Mouse (Mus musculus) forebrain, embryonic 15.5 days (tissue): ENCODE measurements around the gene Prok2. TPM values are rescaled to one million over a fixed set of nuclear protein-coding genes. Genes with fewer than 3 reads are reported as not detected.

Experiments
- ATAC-seq: fragments of 200-750 bp; cut with Nextera tagmentation; replicated peaks from 2 replicates; pipeline ENCODE4 v1.8.0; 2017; ENCODE audit warnings: mild to moderate bottlenecking, moderate TSS enrichment, moderate library complexity
- H3K27ac ChIP-seq: fragments of 300-500 bp; sonication (generic); replicated peaks from 2 replicates; pipeline ENCODE4 v1.5.1; 2015; ENCODE audit warnings: mild to moderate bottlenecking, inconsistent platforms
- H3K27me3 ChIP-seq: fragments of 300-500 bp; sonication (generic); 2 replicates; pipeline ENCODE4 v1.6.1; 2015; ENCODE audit warnings: inconsistent platforms
- H3K36me3 ChIP-seq: fragments of 300-500 bp; sonication (generic); 2 replicates; pipeline ENCODE4 v1.6.1; 2015; ENCODE audit warnings: mild to moderate bottlenecking, inconsistent platforms
- H3K4me1 ChIP-seq: fragments of 300-500 bp; sonication (generic); 2 replicates; pipeline ENCODE4 v1.6.1; 2015; ENCODE audit warnings: inconsistent platforms
- H3K4me2 ChIP-seq: fragments of 300-500 bp; sonication (generic); replicated peaks from 2 replicates; pipeline ENCODE4 v1.6.1; 2015; ENCODE audit warnings: mild to moderate bottlenecking, inconsistent platforms
- H3K4me3 ChIP-seq: fragments of 300-500 bp; sonication (generic); 2 replicates; pipeline ENCODE4 v1.5.1; 2015; ENCODE audit warnings: mild to moderate bottlenecking, inconsistent platforms
- H3K9ac ChIP-seq: fragments of 300-500 bp; sonication (generic); replicated peaks from 2 replicates; pipeline ENCODE4 v1.6.1; 2015; ENCODE audit warnings: mild to moderate bottlenecking, inconsistent platforms
- H3K9me3 ChIP-seq: fragments of 300-500 bp; sonication (generic); 2 replicates; pipeline ENCODE4 v1.6.1; 2016; ENCODE audit warnings: inconsistent platforms
- WGBS: fragments of 180-500 bp; shearing (Covaris S2); methylation state at CpG from one replicate; pipeline ENCODE4 v1.1.7; 2015; ENCODE audit warnings: mixed read lengths; 5-methylcytosine and 5-hydroxymethylcytosine counted together
- polyA plus RNA-seq: library from polyadenylated mRNA; unstranded; fragments of >200 nt; fragmentation: Nextera tagmentation; extraction: Ambion mirVana; gene quantifications from 2 replicates; pipeline ENCODE4 v1.2.1, GENCODE M21; 2015

Gene Prok2
- polyA plus RNA-seq, 1 experiment from 2014 or later = 2.4 TPM

DNA sequence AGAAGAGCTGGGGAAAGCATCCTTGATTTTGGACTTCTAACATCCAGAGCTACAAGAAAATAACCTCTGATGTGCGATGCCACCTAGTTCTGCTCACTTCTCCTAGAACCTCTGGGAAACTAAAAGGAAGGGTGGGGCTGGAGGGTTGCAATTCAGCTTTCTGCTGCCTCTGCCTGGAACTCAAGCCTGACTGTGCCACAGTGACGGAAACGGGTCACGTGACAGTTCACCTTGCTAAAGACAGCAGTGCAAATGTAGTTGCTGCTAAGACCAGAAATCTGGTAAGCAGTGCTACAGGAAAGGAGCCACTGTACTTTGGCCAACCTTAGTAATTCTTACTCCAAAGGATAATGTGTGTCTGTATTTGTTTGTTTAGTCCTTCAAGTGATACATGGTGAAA lies 3.7 kb upstream of the Prok2 start:
- Histone ChIP-seq H3K27me3 (peaks cover 27% of the 10 kb centered on the region), H3K9ac (no peak overlapping the region)
- 93% methylated on average over 4 of the region's 4 CpGs for WGBS

DNA sequence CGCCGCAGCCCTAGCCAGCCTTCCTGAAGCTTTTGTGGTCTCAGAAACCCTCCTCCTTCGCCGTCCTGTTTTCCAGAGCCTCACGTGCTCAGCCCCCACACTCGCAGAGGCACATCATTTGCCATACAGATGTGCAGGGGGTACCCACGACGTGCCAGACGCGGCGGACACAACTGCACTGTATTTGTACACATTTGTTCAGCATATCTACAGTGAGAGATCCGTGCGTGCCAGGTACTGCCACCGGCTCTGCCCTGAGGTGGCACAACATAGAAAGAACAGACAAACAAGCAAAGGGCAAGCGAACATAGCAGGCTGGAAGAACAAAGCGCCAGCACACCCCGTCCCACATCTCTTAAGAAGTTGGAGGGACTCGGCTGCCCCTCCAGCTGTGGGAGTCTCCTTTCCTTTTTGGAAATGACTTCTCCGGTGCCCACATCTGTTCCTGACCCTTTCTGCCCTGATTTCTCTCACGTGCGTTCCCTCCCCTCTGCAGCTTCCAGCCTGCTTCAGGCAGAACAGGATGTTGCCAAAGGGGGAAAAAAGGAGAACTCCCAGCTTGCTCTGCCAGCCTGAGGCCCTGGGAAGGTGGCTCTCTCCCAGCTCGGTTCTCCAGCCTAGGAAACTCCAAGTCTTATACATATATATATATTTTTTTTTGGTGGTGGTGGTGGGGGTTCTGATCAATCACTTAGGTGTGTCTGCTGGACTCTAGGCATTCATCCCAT lies 548 bp upstream of the Prok2 start:
- peak; percentile 66 for ATAC-seq
- H3K27me3 ChIP-seq = peaks cover 29% of the 10 kb centered on the region
- H3K27ac ChIP-seq = no peak overlapping the region
- WGBS = 1% methylated on average over 22 of the region's 22 CpGs
- H3K4me1 ChIP-seq = peaks cover 19% of the 10 kb centered on the region
- peak overlapping the region; percentile 50 for H3K9ac ChIP-seq
- peak overlapping the region; percentile 100 for H3K4me2 ChIP-seq
- peak overlapping the region; percentile 55 for H3K4me3 ChIP-seq
- no peaks in the 10 kb centered on the region for H3K36me3 ChIP-seq
- H3K9me3 ChIP-seq = no peaks in the 10 kb centered on the region

More for the DNA sequence above, 3.7 kb upstream of the Prok2 start:
- ATAC-seq = no peak
- no peaks in the 10 kb centered on the region for H3K36me3 ChIP-seq
- H3K4me2 ChIP-seq = no peak overlapping the region
- no peak overlapping the region for H3K27ac ChIP-seq
- H3K4me1 ChIP-seq = peaks cover 19% of the 10 kb centered on the region
- no peak overlapping the region for H3K4me3 ChIP-seq
- no peaks in the 10 kb centered on the region for H3K9me3 ChIP-seq

DNA sequence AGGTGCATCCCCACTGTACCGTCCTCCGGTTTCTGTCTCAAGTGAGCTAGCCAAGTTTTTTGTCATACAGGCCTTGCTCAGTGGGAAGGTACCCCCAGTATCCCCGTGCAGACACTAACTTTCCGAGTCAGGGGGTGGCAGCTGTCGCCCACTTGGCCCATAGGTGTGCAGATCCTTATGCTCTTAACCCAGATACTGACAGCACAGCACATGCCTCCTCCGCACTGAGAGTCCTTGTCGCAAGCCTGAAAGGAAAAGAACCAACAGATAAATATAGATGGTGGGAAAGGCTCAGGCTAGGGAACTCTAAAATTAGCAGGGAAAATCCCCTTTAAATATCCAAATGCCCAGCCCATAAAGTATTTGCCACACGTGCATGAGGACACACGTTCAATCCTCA lies 3.8 kb downstream of the Prok2 start:
- H3K36me3 ChIP-seq = no peaks in the 10 kb centered on the region
- H3K9me3 ChIP-seq = no peaks in the 10 kb centered on the region
- no peak overlapping the region for H3K27ac ChIP-seq
- H3K4me1 ChIP-seq = peaks cover 19% of the 10 kb centered on the region
- no peak overlapping the region for H3K9ac ChIP-seq
- 90% methylated on average over 9 of the region's 9 CpGs for WGBS
- H3K27me3 ChIP-seq = peaks cover 20% of the 10 kb centered on the region
- ATAC-seq = no peak
- H3K4me2 ChIP-seq = no peak overlapping the region
- H3K4me3 ChIP-seq = no peak overlapping the region

DNA sequence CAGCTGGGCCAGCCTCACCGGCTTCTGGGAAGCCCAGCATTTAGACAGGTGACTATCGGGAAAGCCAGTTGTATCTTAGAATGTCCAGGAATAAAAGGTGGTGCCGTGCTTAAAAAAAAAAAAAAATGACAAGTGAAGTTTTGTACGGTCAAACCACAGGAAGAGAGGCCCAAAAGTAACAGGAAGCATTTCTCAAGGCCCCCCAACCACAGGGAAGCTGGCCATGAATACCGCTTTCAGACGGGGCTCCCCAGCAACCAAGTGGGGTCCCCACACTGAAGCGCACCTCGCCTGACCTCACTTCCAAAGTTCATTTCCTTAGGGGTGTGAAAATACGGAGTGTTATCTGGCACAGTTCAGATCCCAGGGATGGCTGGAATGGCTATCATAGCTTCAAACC lies 5.2 kb downstream of the Prok2 start:
- peaks cover 7% of the 10 kb centered on the region for H3K4me1 ChIP-seq
- ATAC-seq = no peak
- H3K9ac ChIP-seq = no peak overlapping the region
- H3K4me2 ChIP-seq = no peak overlapping the region
- no peak overlapping the region for H3K27ac ChIP-seq
- H3K9me3 ChIP-seq = no peaks in the 10 kb centered on the region
- no peaks in the 10 kb centered on the region for H3K36me3 ChIP-seq
- no peak overlapping the region for H3K4me3 ChIP-seq
- 88% methylated on average over 9 of the region's 9 CpGs for WGBS
- H3K27me3 ChIP-seq = peaks cover 13% of the 10 kb centered on the region

DNA sequence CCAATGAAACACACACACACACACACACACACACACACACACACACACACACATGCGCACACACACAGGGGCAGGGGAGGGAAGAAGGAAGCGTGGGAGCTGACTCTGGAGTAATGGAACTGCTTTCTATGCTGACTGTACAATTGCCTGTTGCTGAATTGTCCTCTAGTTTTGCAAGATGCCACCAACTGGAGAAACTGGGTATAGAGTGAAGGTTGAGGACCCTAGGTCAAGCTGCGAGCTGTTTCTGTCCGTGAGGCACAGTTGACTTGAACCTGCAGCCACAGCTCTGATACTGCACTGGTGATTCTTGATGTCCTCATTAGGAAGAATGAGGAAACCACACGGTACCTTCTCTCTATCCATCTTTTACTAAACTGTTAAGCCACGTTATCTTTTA lies 10.3 kb downstream of the Prok2 start:
- ATAC-seq = no peak
- H3K4me3 ChIP-seq = no peak overlapping the region
- H3K27me3 ChIP-seq = no peaks in the 10 kb centered on the region
- H3K9ac ChIP-seq = no peak overlapping the region
- H3K9me3 ChIP-seq = no peaks in the 10 kb centered on the region
- no peak overlapping the region for H3K27ac ChIP-seq
- H3K4me1 ChIP-seq = no peaks in the 10 kb centered on the region
- H3K4me2 ChIP-seq = no peak overlapping the region
- no peaks in the 10 kb centered on the region for H3K36me3 ChIP-seq
- WGBS = 77% methylated on average over 5 of the region's 6 CpGs

DNA sequence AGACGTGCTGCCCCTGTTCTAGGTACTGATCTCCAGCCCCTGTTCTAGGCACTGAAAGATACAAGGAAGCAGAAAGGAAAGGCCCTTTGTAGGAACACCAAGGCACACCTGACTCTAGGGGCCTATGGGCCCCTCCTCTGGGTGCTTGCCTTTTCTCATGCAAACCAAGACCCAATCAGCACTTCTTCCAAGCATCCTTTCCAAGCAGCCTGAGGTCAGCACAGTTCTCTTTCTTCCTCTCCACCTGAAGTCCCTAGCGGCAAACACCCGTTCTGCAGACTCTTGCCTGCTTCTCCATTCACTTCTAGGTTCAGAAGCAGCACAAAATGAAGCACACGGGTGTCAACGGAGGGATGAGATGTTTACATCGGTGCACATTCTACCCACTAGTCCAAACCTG lies 11.0 kb downstream of the Prok2 start:
- no peaks in the 10 kb centered on the region for H3K27me3 ChIP-seq
- H3K9ac ChIP-seq = no peak overlapping the region
- no peaks in the 10 kb centered on the region for H3K4me1 ChIP-seq
- 63% methylated on average over 6 of the region's 6 CpGs for WGBS
- H3K27ac ChIP-seq = no peak overlapping the region
- ATAC-seq = no peak
- H3K36me3 ChIP-seq = no peaks in the 10 kb centered on the region
- no peaks in the 10 kb centered on the region for H3K9me3 ChIP-seq
- H3K4me3 ChIP-seq = no peak overlapping the region
- H3K4me2 ChIP-seq = no peak overlapping the region

DNA sequence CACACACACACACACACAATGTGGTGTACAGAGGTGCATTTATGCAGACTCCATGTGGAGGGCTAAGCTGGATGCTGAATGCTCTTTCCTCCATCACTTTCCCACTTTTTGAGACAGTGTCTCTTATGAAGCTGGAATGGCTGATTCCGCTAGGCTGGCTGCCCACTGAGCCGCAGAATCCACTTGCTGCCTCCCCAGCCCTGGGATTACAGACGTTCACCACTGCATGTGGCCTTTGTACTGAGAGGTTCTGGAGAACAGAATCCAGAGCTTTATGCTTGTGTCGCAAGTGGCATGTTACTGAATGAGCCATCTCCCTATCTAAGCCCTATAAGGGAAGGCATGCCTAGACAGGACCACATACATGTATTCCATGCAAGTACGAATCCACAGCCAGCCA lies 12.9 kb downstream of the Prok2 start:
- Histone ChIP-seq H3K9ac (no peak overlapping the region), H3K9me3 (no peaks in the 10 kb centered on the region), H3K27me3 (no peaks in the 10 kb centered on the region), H3K4me3 (no peak overlapping the region), H3K36me3 (no peaks in the 10 kb centered on the region), H3K27ac (no peak overlapping the region), H3K4me1 (no peaks in the 10 kb centered on the region), H3K4me2 (no peak overlapping the region)
- WGBS = 66% methylated on average over 5 of the region's 5 CpGs
- no peak for ATAC-seq

DNA sequence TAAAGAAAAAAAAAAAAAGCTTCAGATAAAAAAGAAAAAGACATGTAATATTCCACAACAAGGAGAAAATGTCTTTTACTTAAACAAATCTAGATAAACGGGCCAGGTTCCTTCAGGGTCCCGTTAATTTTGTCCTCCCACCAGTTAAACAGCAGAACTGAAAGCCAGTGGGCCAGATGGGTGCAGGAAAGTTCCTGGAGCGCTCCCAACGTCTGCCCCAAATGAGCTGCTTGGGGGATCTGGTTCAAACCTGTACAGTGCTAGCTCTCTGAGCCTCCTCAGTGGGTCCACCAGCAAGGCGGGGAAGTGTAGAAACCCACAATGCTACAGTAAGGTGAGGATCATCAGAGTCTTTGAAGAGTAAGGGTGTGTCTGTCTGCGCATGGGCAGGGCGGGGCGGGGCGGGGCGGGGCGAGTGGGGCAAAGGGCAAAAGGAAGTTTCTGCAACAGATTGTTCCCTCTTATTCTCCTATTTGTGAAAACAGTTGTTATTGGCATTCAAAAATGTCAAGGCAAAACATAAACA lies 14.6 kb downstream of the Prok2 start:
- H3K4me3 ChIP-seq = no peak overlapping the region
- H3K9me3 ChIP-seq = no peaks in the 10 kb centered on the region
- no peak overlapping the region for H3K4me2 ChIP-seq
- no peaks in the 10 kb centered on the region for H3K27me3 ChIP-seq
- no peak overlapping the region for H3K27ac ChIP-seq
- 75% methylated on average over 11 of the region's 11 CpGs for WGBS
- no peak overlapping the region for H3K9ac ChIP-seq
- no peaks in the 10 kb centered on the region for H3K36me3 ChIP-seq
- no peaks in the 10 kb centered on the region for H3K4me1 ChIP-seq
- ATAC-seq = no peak

DNA sequence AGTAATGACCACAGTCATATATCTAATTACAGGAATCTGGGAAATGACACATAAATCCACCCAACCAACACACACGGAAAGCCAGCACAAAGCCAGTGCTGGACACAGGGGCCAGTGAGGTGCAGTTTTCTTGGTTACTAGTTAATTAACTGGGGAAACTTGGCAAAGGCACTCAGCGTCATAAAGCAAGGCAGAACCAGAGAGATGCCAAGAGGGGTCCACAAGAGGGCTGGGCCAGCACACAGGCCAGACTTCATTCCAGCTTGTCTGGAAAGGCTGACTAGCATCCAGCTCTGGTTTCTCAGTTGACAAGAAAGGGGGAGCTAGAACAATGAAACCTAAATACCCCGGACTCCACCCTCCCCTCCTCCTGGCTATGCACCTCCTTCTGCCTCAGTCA lies 25.7 kb downstream of the Prok2 start:
- no peaks in the 10 kb centered on the region for H3K27me3 ChIP-seq
- ATAC-seq = peak; percentile 56
- no peak overlapping the region for H3K4me2 ChIP-seq
- no peak overlapping the region for H3K4me3 ChIP-seq
- H3K27ac ChIP-seq = no peak overlapping the region
- WGBS = 37% methylated on average over 3 of the region's 3 CpGs
- H3K4me1 ChIP-seq = peaks cover 11% of the 10 kb centered on the region
- no peaks in the 10 kb centered on the region for H3K9me3 ChIP-seq
- H3K9ac ChIP-seq = no peak overlapping the region
- no peaks in the 10 kb centered on the region for H3K36me3 ChIP-seq

DNA sequence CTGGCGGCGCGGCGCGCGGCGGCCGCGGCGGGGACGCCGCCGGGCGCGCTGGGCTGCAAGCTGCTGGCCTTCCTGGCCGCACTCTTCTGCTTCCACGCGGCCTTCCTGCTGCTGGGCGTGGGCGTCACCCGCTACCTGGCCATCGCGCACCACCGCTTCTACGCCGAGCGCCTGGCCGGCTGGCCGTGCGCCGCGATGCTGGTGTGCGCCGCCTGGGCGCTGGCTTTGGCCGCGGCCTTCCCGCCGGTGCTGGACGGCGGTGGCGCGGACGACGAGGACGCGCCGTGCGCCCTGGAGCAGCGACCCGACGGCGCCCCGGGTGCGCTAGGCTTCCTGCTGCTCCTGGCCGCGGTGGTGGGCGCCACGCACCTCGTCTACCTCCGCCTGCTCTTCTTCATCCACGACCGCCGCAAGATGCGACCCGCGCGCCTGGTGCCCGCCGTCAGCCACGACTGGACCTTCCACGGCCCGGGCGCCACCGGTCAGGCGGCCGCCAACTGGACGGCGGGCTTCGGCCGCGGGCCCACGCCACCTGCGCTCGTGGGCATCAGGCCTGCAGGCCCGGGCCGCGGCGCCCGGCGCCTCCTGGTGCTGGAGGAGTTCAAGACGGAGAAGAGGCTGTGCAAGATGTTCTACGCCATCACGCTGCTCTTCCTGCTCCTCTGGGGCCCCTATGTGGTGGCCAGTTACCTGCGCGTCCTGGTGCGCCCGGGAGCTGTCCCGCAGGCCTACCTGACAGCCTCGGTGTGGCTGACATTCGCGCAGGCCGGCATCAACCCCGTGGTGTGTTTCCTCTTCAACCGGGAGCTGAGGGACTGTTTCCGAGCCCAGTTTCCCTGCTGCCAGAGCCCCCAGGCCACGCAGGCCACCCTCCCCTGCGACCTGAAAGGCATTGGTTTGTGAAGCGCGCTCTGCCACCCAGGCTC lies 33.0 kb downstream of the Prok2 start:
- Histone ChIP-seq H3K27me3 (peaks cover 10% of the 10 kb centered on the region; the same call in 1 of the 2 replicates), H3K9me3 (no peaks in the 10 kb centered on the region), H3K36me3 (no peaks in the 10 kb centered on the region), H3K4me2 (peak overlapping the region; percentile 87), H3K4me3 (peak overlapping the region; percentile 61), H3K9ac (peak overlapping the region; percentile 78), H3K4me1 (peaks cover 29% of the 10 kb centered on the region), H3K27ac (peak overlapping the region; percentile 88)
- 0 out of 2 replicates have a peak, but pooled peaks have one; percentile 17 for ATAC-seq
- WGBS = under 1% methylated on average over 105 of the region's 110 CpGs

DNA sequence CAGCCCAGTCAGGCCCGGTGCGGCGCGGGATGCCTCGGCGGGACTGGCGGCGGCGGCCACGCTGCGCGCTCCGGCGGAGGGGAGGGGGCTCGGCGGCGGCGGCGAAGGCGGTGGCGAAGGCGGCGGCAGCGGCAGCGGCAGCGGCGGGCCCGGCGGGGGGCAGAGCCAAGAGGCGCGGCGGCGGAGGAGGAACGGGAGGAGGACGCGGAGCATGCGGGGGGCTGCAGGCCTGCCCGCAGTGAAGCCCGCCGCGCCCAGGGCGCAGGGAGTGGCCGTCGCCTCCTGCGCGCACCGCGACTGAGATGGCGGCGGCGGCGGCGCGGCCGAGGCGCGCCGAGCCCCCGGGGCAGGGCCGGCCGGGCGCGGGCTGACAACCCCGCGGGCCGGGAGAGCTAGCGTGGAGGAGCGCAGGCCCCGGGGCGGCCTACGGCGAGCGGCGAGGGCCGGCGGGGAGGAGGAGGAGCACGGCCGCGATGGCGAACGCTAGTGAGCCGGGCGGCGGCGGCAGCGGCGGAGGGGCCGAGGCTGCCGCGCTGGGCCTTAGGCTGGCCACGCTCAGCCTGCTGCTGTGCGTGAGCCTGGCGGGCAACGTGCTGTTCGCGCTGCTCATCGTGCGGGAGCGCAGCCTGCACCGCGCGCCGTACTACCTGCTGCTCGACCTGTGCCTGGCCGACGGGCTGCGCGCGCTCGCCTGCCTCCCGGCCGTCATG lies 33.8 kb downstream of the Prok2 start, which contains the start of gene Gpr27:
Gene Gpr27 (plus strand): TSS at position 474 of the 710 bp plus-strand sequence.
- WGBS = under 1% methylated on average over 83 of the region's 112 CpGs
- peak within 1 kb of the TSS; percentile 87 for H3K4me2 ChIP-seq
- ATAC-seq = peak; percentile 85
- peak within 1 kb of the TSS; percentile 61 for H3K4me3 ChIP-seq
- H3K4me1 ChIP-seq = peaks cover 29% of the 10 kb centered on the region
- H3K36me3 ChIP-seq = no peaks in the 10 kb centered on the region
- peak within 1 kb of the TSS; percentile 78 for H3K9ac ChIP-seq
- H3K27me3 ChIP-seq = peaks cover 10% of the 10 kb centered on the region; the same call in 1 of the 2 replicates
- peak within 1 kb of the TSS; percentile 88 for H3K27ac ChIP-seq
- H3K9me3 ChIP-seq = no peaks in the 10 kb centered on the region
